Mouse (Mus musculus) midbrain, embryonic 13.5 days (tissue): ENCODE data around the gene Gcnt2. TPM values are rescaled to one million over a fixed set of nuclear protein-coding genes. Genes with fewer than 3 reads are reported as not detected.

ENCODE experiments used
- ATAC-seq: fragments of 200-750 bp; cut with Nextera tagmentation; 2 replicates; pipeline ENCODE4 v1.8.0; 2017; ENCODE audit warnings: mild to moderate bottlenecking, moderate TSS enrichment, moderate library complexity
- H3K27ac ChIP-seq: fragments of 300-500 bp; sonication (generic); 2 replicates; pipeline ENCODE4 v1.5.1; 2015; ENCODE audit warnings: inconsistent platforms, mild to moderate bottlenecking, moderate library complexity
- H3K27me3 ChIP-seq: fragments of 300-500 bp; sonication (generic); 2 replicates; pipeline ENCODE4 v1.6.1; 2015; ENCODE audit warnings: mild to moderate bottlenecking, inconsistent platforms
- H3K36me3 ChIP-seq: fragments of 300-500 bp; sonication (generic); 2 replicates; pipeline ENCODE4 v1.6.1; 2015; ENCODE audit warnings: mild to moderate bottlenecking, inconsistent platforms
- H3K4me1 ChIP-seq: fragments of 300-500 bp; sonication (generic); replicated peaks from 2 replicates; pipeline ENCODE4 v1.6.1; 2015; ENCODE audit warnings: inconsistent platforms
- H3K4me2 ChIP-seq: fragments of 300-500 bp; sonication (generic); replicated peaks from 2 replicates; pipeline ENCODE4 v1.6.1; 2015; ENCODE audit warnings: moderate library complexity, mild to moderate bottlenecking, inconsistent platforms
- H3K4me3 ChIP-seq: fragments of 300-500 bp; sonication (generic); replicated peaks from 2 replicates; pipeline ENCODE4 v1.5.1; 2015; ENCODE audit warnings: mild to moderate bottlenecking, inconsistent platforms
- H3K9ac ChIP-seq: fragments of 300-500 bp; sonication (generic); replicated peaks from 2 replicates; pipeline ENCODE4 v1.6.1; 2015; ENCODE audit warnings: mild to moderate bottlenecking, inconsistent platforms
- H3K9me3 ChIP-seq: fragments of 300-500 bp; sonication (generic); 2 replicates; pipeline ENCODE4 v1.6.1; 2016; ENCODE audit warnings: mild to moderate bottlenecking, inconsistent platforms
- whole genome bisulfite sequencing: fragments of 180-500 bp; shearing (Covaris S2); methylation state at CpG from one replicate; pipeline ENCODE4 v1.1.7; 2015; 5-methylcytosine and 5-hydroxymethylcytosine counted together
- polyA plus RNA-seq: library from polyadenylated mRNA; unstranded; fragments of >200 nt; fragmentation: Nextera tagmentation; extraction: Ambion mirVana; gene quantifications from 2 replicates; pipeline ENCODE4 v1.2.1, GENCODE M21; 2015

The Gcnt2 gene
- polyA plus RNA-seq, 1 experiment from 2014 or later, result 3.6 TPM

- no peak overlapping the region for H3K4me3 ChIP-seq
- WGBS, result 90% methylated on average over 5 of the region's 5 CpGs
- ATAC-seq, result no peak
These were observed 73.0 kb downstream of the Gcnt2 start for GRCm38 (mm10) chr13:40932573-40932972.

DNA sequence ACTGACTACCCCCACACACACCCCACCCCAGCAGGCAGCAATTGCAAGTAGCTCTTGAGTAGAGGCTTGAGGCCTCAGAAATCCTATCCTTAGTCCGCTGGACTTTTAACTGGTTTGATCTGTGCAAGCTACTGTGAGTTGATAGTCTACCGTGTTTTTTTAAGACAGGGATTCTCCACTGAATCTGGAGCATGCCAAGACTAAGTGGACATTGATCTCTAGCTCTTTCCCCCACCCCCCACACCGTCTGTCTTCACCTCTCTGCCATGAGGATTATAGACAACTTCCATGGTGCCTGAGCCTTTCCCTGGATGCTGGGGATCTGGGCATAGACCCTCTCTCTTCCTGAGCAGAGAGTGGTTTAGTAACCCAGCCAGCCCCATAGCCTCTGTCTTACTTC, 74.8 kb downstream of the Gcnt2 start:
- Histone ChIP-seq H3K4me3 (no peak overlapping the region), H3K4me2 (no peak overlapping the region), H3K4me1 (no peaks in the 10 kb centered on the region), H3K9me3 (no peaks in the 10 kb centered on the region), H3K36me3 (no peaks in the 10 kb centered on the region), H3K27ac (no peak overlapping the region), H3K9ac (no peak overlapping the region), H3K27me3 (no peaks in the 10 kb centered on the region)
- no peak for ATAC-seq
- WGBS, result 80% methylated on average over 3 of the region's 3 CpGs

More at GRCm38 (mm10) chr13:40932573-40932972, 73.0 kb downstream of the Gcnt2 start:
- H3K4me2 ChIP-seq, result no peak overlapping the region
- no peak overlapping the region for H3K9ac ChIP-seq
- H3K36me3 ChIP-seq, result no peaks in the 10 kb centered on the region
- H3K4me1 ChIP-seq, result no peaks in the 10 kb centered on the region
- H3K27ac ChIP-seq, result no peak overlapping the region
- no peaks in the 10 kb centered on the region for H3K27me3 ChIP-seq
- H3K9me3 ChIP-seq, result no peaks in the 10 kb centered on the region

DNA sequence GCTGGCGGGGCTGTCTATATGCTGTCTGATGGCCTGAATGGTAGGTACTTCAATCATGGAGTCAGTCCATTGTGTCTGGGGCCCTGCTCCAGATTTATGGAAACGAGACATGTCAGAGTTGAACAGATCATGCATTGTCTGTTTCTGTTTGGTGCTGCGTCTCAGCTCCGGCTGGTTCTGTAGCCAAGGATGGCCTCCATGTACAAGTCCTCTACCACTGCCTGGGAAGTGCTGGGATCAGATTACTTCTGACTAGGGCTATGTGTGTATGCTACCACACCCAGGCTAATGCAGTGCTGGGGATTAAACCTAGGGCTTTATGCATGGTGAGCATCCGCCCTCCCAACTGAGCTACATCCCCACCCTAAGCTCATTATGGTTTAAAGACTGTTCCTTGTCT, 78.0 kb downstream of the Gcnt2 start:
- no peak for ATAC-seq
- no peak overlapping the region for H3K27ac ChIP-seq
- H3K27me3 ChIP-seq, result no peaks in the 10 kb centered on the region
- WGBS, result 59% methylated on average over 5 of the region's 5 CpGs
- H3K4me3 ChIP-seq, result no peak overlapping the region
- H3K9ac ChIP-seq, result no peak overlapping the region
- no peaks in the 10 kb centered on the region for H3K4me1 ChIP-seq
- H3K36me3 ChIP-seq, result no peaks in the 10 kb centered on the region
- no peak overlapping the region for H3K4me2 ChIP-seq
- H3K9me3 ChIP-seq, result no peaks in the 10 kb centered on the region

- 90% methylated on average over 11 of the region's 11 CpGs for WGBS
- no peak overlapping the region for H3K4me2 ChIP-seq
- no peak overlapping the region for H3K27ac ChIP-seq
- no peak overlapping the region for H3K4me3 ChIP-seq
- H3K9ac ChIP-seq, result no peak overlapping the region
- H3K36me3 ChIP-seq, result no peaks in the 10 kb centered on the region
- no peaks in the 10 kb centered on the region for H3K4me1 ChIP-seq
- ATAC-seq, result no peak
- H3K9me3 ChIP-seq, result no peaks in the 10 kb centered on the region
- no peaks in the 10 kb centered on the region for H3K27me3 ChIP-seq
These were observed 79.2 kb downstream of the Gcnt2 start for GRCm38 (mm10) chr13:40938485-40939357.

- no peak for ATAC-seq
These were observed 83.5 kb downstream of the Gcnt2 start for GRCm38 (mm10) chr13:40943066-40943465.

DNA sequence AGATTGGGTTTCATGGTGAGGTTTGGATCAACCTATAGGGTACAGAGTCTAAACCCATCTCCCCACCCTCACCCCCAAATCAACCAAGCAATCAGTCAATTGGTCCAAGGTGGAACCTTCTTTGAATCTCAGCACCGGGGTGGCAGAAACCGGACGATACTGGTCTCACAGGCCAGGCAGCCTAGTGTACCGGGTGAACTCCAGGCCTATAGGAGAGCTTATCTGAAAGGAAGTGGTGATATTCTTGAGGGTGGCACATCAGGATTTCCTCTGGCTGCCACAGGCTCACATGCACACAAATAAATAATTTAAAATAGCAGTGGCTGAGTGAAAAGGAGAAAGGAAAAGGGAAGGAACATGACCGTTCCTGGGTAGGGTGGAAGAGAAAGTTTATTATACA, 84.4 kb downstream of the Gcnt2 start:
- H3K4me2 ChIP-seq, result no peak overlapping the region
- no peaks in the 10 kb centered on the region for H3K27me3 ChIP-seq
- H3K4me1 ChIP-seq, result peaks cover 10% of the 10 kb centered on the region
- H3K9ac ChIP-seq, result peak overlapping the region; percentile 36; the same call in 1 of the 2 replicates
- H3K36me3 ChIP-seq, result no peaks in the 10 kb centered on the region
- no peak overlapping the region for H3K4me3 ChIP-seq
- no peak overlapping the region for H3K27ac ChIP-seq
- WGBS, result 78% methylated on average over 5 of the region's 5 CpGs
- H3K9me3 ChIP-seq, result no peaks in the 10 kb centered on the region
- ATAC-seq, result no peak

More at GRCm38 (mm10) chr13:40943066-40943465, 83.5 kb downstream of the Gcnt2 start:
- peaks cover 10% of the 10 kb centered on the region for H3K4me1 ChIP-seq
- no peaks in the 10 kb centered on the region for H3K9me3 ChIP-seq
- H3K36me3 ChIP-seq, result no peaks in the 10 kb centered on the region
- H3K4me2 ChIP-seq, result no peak overlapping the region
- 83% methylated on average over 1 of the region's 1 CpGs for WGBS
- no peak overlapping the region for H3K9ac ChIP-seq
- H3K4me3 ChIP-seq, result no peak overlapping the region
- H3K27me3 ChIP-seq, result no peaks in the 10 kb centered on the region
- H3K27ac ChIP-seq, result no peak overlapping the region

DNA sequence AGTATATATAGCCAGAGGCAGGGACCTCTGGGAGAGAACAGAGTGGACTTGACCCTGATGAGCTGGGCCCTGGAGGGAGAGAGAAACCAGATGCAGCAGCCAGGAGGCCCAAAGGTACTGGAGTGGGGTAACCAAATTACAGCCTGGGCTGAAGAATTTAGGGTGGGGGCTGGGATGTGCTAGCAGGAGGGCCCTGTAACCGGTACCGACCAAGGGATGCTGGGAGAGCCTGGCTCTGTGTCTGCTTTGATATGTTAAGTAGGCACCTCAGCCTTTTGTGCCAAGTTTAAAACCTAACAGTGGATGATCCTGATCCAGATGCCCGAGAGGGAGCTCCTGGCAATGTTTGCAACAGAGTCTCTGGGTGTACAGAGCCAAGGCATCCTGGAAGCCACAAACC, 84.8 kb downstream of the Gcnt2 start:
- H3K36me3 ChIP-seq, result no peaks in the 10 kb centered on the region
- no peak overlapping the region for H3K4me3 ChIP-seq
- 3% methylated on average over 3 of the region's 3 CpGs for WGBS
- ATAC-seq, result no peak
- H3K9me3 ChIP-seq, result no peaks in the 10 kb centered on the region
- no peak overlapping the region for H3K27ac ChIP-seq
- H3K9ac ChIP-seq, result peak overlapping the region; percentile 36; the same call in 1 of the 2 replicates
- peaks cover 10% of the 10 kb centered on the region for H3K4me1 ChIP-seq
- H3K27me3 ChIP-seq, result no peaks in the 10 kb centered on the region
- no peak overlapping the region for H3K4me2 ChIP-seq

- Histone ChIP-seq H3K4me2 (no peak overlapping the region), H3K27me3 (no peaks in the 10 kb centered on the region), H3K9ac (no peak overlapping the region), H3K4me3 (no peak overlapping the region), H3K4me1 (peaks cover 10% of the 10 kb centered on the region), H3K9me3 (no peaks in the 10 kb centered on the region), H3K27ac (no peak overlapping the region), H3K36me3 (no peaks in the 10 kb centered on the region)
- ATAC-seq, result no peak
- 81% methylated on average over 3 of the region's 3 CpGs for WGBS
These were observed 87.0 kb downstream of the Gcnt2 start for GRCm38 (mm10) chr13:40946513-40946912.

GRCm38 (mm10) chr13:40947538-40948205, 88.1 kb downstream of the Gcnt2 start:
- H3K36me3 ChIP-seq, result no peaks in the 10 kb centered on the region
- H3K4me2 ChIP-seq, result no peak overlapping the region
- no peaks in the 10 kb centered on the region for H3K27me3 ChIP-seq
- no peak overlapping the region for H3K9ac ChIP-seq
- H3K27ac ChIP-seq, result no peak overlapping the region
- no peak overlapping the region for H3K4me3 ChIP-seq
- WGBS, result 86% methylated on average over 7 of the region's 7 CpGs
- no peaks in the 10 kb centered on the region for H3K9me3 ChIP-seq
- peaks cover 10% of the 10 kb centered on the region for H3K4me1 ChIP-seq
- ATAC-seq, result no peak

- Histone ChIP-seq H3K36me3 (no peaks in the 10 kb centered on the region), H3K4me2 (no peak overlapping the region), H3K27me3 (no peaks in the 10 kb centered on the region), H3K9me3 (no peaks in the 10 kb centered on the region), H3K4me1 (no peaks in the 10 kb centered on the region), H3K9ac (no peak overlapping the region), H3K27ac (no peak overlapping the region), H3K4me3 (no peak overlapping the region)
- 84% methylated on average over 10 of the region's 10 CpGs for WGBS
- no peak for ATAC-seq
These were observed 91.9 kb downstream of the Gcnt2 start for GRCm38 (mm10) chr13:40951386-40951976.

- Histone ChIP-seq H3K9me3 (no peaks in the 10 kb centered on the region), H3K4me2 (no peak overlapping the region), H3K4me1 (no peaks in the 10 kb centered on the region), H3K4me3 (no peak overlapping the region), H3K9ac (no peak overlapping the region), H3K36me3 (no peaks in the 10 kb centered on the region), H3K27ac (no peak overlapping the region), H3K27me3 (no peaks in the 10 kb centered on the region)
- 86% methylated on average over 6 of the region's 6 CpGs for WGBS
- no peak for ATAC-seq
These were observed 93.7 kb downstream of the Gcnt2 start for GRCm38 (mm10) chr13:40953231-40953630.

GRCm38 (mm10) chr13:40955773-40956172, 96.2 kb downstream of the Gcnt2 start:
- WGBS, result 90% methylated on average over 7 of the region's 7 CpGs

More at GRCm38 (mm10) chr13:40955773-40956172, 96.2 kb downstream of the Gcnt2 start:
- H3K27ac ChIP-seq, result no peak overlapping the region
- no peaks in the 10 kb centered on the region for H3K4me1 ChIP-seq
- no peaks in the 10 kb centered on the region for H3K27me3 ChIP-seq
- H3K4me3 ChIP-seq, result no peak overlapping the region
- peaks cover 3% of the 10 kb centered on the region; the same call in 1 of the 2 replicates for H3K36me3 ChIP-seq
- H3K9me3 ChIP-seq, result no peaks in the 10 kb centered on the region
- H3K9ac ChIP-seq, result no peak overlapping the region
- no peak for ATAC-seq
- no peak overlapping the region for H3K4me2 ChIP-seq
